Mouse (Mus musculus) liver, embryonic 12.5 days (tissue): ENCODE data around the gene Xrcc5. TPM values are rescaled to one million over a fixed set of nuclear protein-coding genes. Genes with fewer than 3 reads are reported as not detected.

Source experiments
- ATAC-seq: fragments of 200-750 bp; cut with Nextera tagmentation; 2 replicates; pipeline ENCODE4 v1.8.0; 2017; ENCODE audit warnings: moderate number of reproducible peaks, mild to moderate bottlenecking, moderate library complexity
- H3K27ac ChIP-seq: fragments of 300-500 bp; sonication (generic); 2 replicates; pipeline ENCODE4 v1.5.1; 2016; ENCODE audit warnings: mild to moderate bottlenecking
- H3K27me3 ChIP-seq: fragments of 300-500 bp; sonication (generic); replicated peaks from 2 replicates; pipeline ENCODE4 v1.6.1; 2016; ENCODE audit warnings: mild to moderate bottlenecking, moderate library complexity
- H3K36me3 ChIP-seq: fragments of 300-500 bp; sonication (generic); 2 replicates; pipeline ENCODE4 v1.6.1; 2016; ENCODE audit warnings: mild to moderate bottlenecking, moderate library complexity
- H3K4me1 ChIP-seq: fragments of 300-500 bp; sonication (generic); 2 replicates; pipeline ENCODE4 v1.6.1; 2016
- H3K4me2 ChIP-seq: fragments of 300-500 bp; sonication (generic); 2 replicates; pipeline ENCODE4 v1.6.1; 2016; ENCODE audit warnings: mild to moderate bottlenecking, moderate library complexity
- H3K4me3 ChIP-seq: fragments of 300-500 bp; sonication (generic); 2 replicates; pipeline ENCODE4 v1.5.1; 2016; ENCODE audit warnings: mild to moderate bottlenecking, moderate library complexity
- H3K9ac ChIP-seq: fragments of 300-500 bp; sonication (generic); 2 replicates; pipeline ENCODE4 v1.6.1; 2016; ENCODE audit warnings: mild to moderate bottlenecking, moderate library complexity
- H3K9me3 ChIP-seq: fragments of 300-500 bp; sonication (generic); replicated peaks from 2 replicates; pipeline ENCODE4 v1.6.1; 2016; ENCODE audit warnings: mild to moderate bottlenecking, moderate library complexity
- WGBS: fragments of 180-500 bp; shearing (Covaris S2); methylation state at CpG from one replicate; pipeline ENCODE4 v1.1.7; 2016; ENCODE audit not compliant: insufficient replicate concordance; 5-methylcytosine and 5-hydroxymethylcytosine counted together
- polyA plus RNA-seq: library from polyadenylated mRNA; unstranded; fragments of >200 nt; fragmentation: Nextera tagmentation; extraction: Ambion mirVana; gene quantifications from 2 replicates; pipeline ENCODE4 v1.2.1, GENCODE M21; 2016

Gene Xrcc5
- polyA plus RNA-seq, 1 experiment from 2014 or later = 27.9 TPM

DNA sequence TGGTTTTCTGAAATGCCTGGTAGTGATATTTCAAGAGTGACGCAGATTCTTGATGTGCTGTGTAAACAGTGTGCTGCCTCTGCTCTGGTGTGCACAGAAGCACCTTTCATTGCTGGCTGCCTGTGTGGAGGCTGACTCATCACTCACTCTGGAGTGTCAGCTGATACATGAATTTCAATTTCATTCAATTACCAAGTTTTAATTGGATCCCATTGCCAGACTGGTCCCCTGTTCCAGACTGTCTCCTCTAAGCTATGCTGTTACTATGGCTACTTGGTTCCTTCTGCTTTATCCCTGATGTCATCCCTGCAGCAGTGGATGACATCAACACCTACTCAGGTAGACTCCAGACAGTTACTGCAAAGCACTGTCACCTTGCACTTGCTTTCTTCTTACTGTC is 65.3 kb downstream of the Xrcc5 start:
- no peak overlapping the region for H3K9ac ChIP-seq
- no peak overlapping the region for H3K4me3 ChIP-seq
- WGBS = 71% methylated on average over 1 of the region's 1 CpGs
- ATAC-seq = no peak
- H3K36me3 ChIP-seq = peaks cover 21% of the 10 kb centered on the region
- H3K4me2 ChIP-seq = no peak overlapping the region
- no peaks in the 10 kb centered on the region for H3K4me1 ChIP-seq
- H3K9me3 ChIP-seq = no peaks in the 10 kb centered on the region
- no peaks in the 10 kb centered on the region for H3K27me3 ChIP-seq
- H3K27ac ChIP-seq = no peak overlapping the region

DNA sequence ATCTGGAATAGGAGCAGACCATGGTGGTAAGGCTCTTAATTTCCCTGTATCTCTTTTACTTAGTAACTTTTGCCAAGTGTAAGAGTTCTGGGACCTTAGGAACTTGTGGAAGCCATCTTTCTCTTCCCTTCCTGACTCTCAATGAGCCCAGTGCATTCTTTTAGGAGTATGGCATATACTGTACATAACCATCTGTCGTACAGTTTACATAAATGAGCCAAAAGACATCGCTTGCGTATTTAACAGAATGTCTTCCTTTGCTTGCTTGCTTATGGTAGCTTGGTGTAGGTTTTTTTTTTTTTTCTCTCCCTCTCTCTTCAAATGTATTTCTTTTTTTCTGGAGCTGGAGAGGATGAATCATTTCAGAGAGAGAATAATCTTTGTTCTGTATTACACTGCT is 65.7 kb downstream of the Xrcc5 start:
- peaks cover 21% of the 10 kb centered on the region for H3K36me3 ChIP-seq
- H3K4me2 ChIP-seq = no peak overlapping the region
- 88% methylated on average over 3 of the region's 3 CpGs for WGBS
- H3K4me1 ChIP-seq = no peaks in the 10 kb centered on the region
- no peak overlapping the region for H3K27ac ChIP-seq
- no peak overlapping the region for H3K4me3 ChIP-seq
- H3K9me3 ChIP-seq = no peaks in the 10 kb centered on the region
- no peak for ATAC-seq
- no peak overlapping the region for H3K9ac ChIP-seq
- no peaks in the 10 kb centered on the region for H3K27me3 ChIP-seq

GRCm38 (mm10) chr1:72373648-72374047 is 66.4 kb downstream of the Xrcc5 start:
- no peak overlapping the region for H3K4me3 ChIP-seq
- H3K9ac ChIP-seq = no peak overlapping the region
- H3K4me1 ChIP-seq = no peaks in the 10 kb centered on the region
- H3K4me2 ChIP-seq = no peak overlapping the region
- H3K9me3 ChIP-seq = no peaks in the 10 kb centered on the region
- H3K27ac ChIP-seq = no peak overlapping the region
- ATAC-seq = no peak
- no peaks in the 10 kb centered on the region for H3K27me3 ChIP-seq
- H3K36me3 ChIP-seq = peaks cover 25% of the 10 kb centered on the region
- 74% methylated on average over 6 of the region's 6 CpGs for WGBS

GRCm38 (mm10) chr1:72374049-72374448 is 66.8 kb downstream of the Xrcc5 start:
- WGBS = 78% methylated on average over 4 of the region's 4 CpGs
- Histone ChIP-seq H3K4me1 (no peaks in the 10 kb centered on the region), H3K27me3 (no peaks in the 10 kb centered on the region), H3K36me3 (peaks cover 25% of the 10 kb centered on the region), H3K27ac (no peak overlapping the region), H3K4me2 (no peak overlapping the region), H3K4me3 (no peak overlapping the region), H3K9me3 (no peaks in the 10 kb centered on the region), H3K9ac (no peak overlapping the region)
- ATAC-seq = no peak

- Histone ChIP-seq H3K4me3 (no peak overlapping the region), H3K9me3 (no peaks in the 10 kb centered on the region), H3K4me1 (no peaks in the 10 kb centered on the region), H3K36me3 (peaks cover 15% of the 10 kb centered on the region), H3K9ac (no peak overlapping the region), H3K4me2 (no peak overlapping the region), H3K27ac (no peak overlapping the region), H3K27me3 (no peaks in the 10 kb centered on the region)
- ATAC-seq = no peak
- 88% methylated on average over 4 of the region's 4 CpGs for WGBS
Observed at GRCm38 (mm10) chr1:72378151-72378550, 70.9 kb downstream of the Xrcc5 start.

DNA sequence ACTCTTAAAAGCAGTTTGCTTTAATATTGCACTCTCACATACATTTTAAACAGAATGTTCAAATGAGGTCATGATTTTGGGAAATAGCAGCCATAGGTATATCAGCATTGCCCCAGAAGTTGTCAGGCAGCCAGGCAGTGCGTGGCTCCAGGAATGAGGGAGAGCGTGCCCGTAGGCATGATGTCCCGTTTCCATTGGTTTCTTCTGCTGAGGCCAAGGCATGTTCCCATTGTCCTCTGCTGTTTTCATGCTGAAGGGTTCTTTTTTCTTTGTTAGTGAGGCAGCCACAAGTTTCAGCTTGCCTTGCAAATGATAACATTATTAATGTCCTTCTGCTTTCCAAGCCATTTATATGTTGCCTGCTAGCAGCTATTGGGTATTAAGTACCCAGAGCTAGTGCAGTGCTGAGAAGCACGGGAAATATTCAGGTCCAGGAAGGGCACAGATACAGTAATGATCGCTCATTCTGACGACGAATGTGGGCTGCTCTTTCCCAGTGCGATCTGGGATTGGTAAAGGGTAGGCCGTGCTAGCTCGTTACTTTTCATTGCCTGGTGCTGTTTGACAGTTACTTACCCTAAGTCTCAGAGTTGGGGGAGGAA is 72.6 kb downstream of the Xrcc5 start:
- Histone ChIP-seq H3K27ac (no peak overlapping the region), H3K4me3 (no peak overlapping the region), H3K4me1 (no peaks in the 10 kb centered on the region), H3K9ac (no peak overlapping the region), H3K9me3 (no peaks in the 10 kb centered on the region), H3K36me3 (peaks cover 26% of the 10 kb centered on the region), H3K27me3 (no peaks in the 10 kb centered on the region), H3K4me2 (no peak overlapping the region)
- no peak for ATAC-seq
- WGBS = 90% methylated on average over 11 of the region's 11 CpGs

DNA sequence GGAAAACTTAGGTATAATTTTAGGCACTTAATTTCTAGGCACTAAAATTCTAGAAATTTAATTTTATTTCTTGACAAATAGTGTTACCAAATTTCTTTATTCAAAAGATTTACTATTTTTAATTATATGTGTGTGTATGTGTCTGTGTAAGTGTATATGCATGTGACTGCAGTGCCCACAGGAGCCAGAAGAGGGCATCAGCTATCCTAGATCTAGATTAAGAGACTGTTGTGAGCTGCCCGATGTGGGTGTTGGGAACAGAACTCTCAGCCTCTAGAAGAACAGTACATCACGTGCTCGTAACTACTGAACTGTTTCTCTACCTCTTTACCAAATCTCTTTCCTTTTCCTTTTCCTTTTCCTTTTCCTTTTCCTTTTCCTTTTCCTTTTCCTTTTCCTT is 73.3 kb downstream of the Xrcc5 start:
- peaks cover 29% of the 10 kb centered on the region for H3K36me3 ChIP-seq
- H3K4me3 ChIP-seq = no peak overlapping the region
- H3K9ac ChIP-seq = no peak overlapping the region
- H3K27me3 ChIP-seq = no peaks in the 10 kb centered on the region
- no peak for ATAC-seq
- no peak overlapping the region for H3K27ac ChIP-seq
- WGBS = 91% methylated on average over 3 of the region's 3 CpGs
- no peaks in the 10 kb centered on the region for H3K4me1 ChIP-seq
- H3K9me3 ChIP-seq = no peaks in the 10 kb centered on the region
- H3K4me2 ChIP-seq = no peak overlapping the region

DNA sequence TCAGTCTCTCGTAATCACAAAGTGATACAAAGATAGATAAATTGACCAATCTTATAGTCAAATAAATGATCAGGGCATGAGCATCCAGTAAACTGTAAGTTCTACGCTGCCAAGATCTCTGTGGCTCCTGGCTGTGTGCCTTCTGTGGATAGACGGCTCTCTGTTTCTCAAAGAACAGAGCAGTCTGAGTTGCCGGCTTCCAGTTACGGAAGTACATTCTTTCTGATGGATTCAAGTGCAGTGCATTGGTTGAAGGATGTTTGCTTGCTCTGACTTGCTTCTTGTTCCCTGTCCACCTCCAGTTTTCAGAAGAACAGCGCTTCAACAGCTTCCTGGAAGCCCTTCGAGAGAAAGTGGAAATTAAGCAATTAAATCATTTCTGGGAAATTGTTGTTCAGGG is 75.8 kb downstream of the Xrcc5 start:
- H3K9me3 ChIP-seq = no peaks in the 10 kb centered on the region
- H3K4me1 ChIP-seq = no peaks in the 10 kb centered on the region
- WGBS = 86% methylated on average over 7 of the region's 7 CpGs
- no peak overlapping the region for H3K9ac ChIP-seq
- H3K36me3 ChIP-seq = peaks cover 37% of the 10 kb centered on the region
- H3K4me2 ChIP-seq = no peak overlapping the region
- no peaks in the 10 kb centered on the region for H3K27me3 ChIP-seq
- H3K27ac ChIP-seq = no peak overlapping the region
- no peak for ATAC-seq
- H3K4me3 ChIP-seq = no peak overlapping the region

- WGBS = 78% methylated on average over 5 of the region's 5 CpGs
- Histone ChIP-seq H3K4me1 (no peaks in the 10 kb centered on the region), H3K9ac (no peak overlapping the region)
Observed at GRCm38 (mm10) chr1:72383651-72384050, 76.4 kb downstream of the Xrcc5 start.

GRCm38 (mm10) chr1:72390420-72390819 is 83.2 kb downstream of the Xrcc5 start:
- no peak overlapping the region for H3K27ac ChIP-seq
- no peak overlapping the region for H3K4me3 ChIP-seq
- ATAC-seq = no peak
- no peaks in the 10 kb centered on the region for H3K4me1 ChIP-seq
- no peaks in the 10 kb centered on the region for H3K9me3 ChIP-seq
- H3K36me3 ChIP-seq = peaks cover 15% of the 10 kb centered on the region
- no peaks in the 10 kb centered on the region for H3K27me3 ChIP-seq
- no peak overlapping the region for H3K9ac ChIP-seq
- no peak overlapping the region for H3K4me2 ChIP-seq
- 83% methylated on average over 4 of the region's 4 CpGs for WGBS

More at GRCm38 (mm10) chr1:72383651-72384050, 76.4 kb downstream of the Xrcc5 start:
- ATAC-seq = no peak
- Histone ChIP-seq H3K4me3 (no peak overlapping the region), H3K27me3 (no peaks in the 10 kb centered on the region), H3K27ac (no peak overlapping the region), H3K4me2 (no peak overlapping the region), H3K36me3 (peaks cover 33% of the 10 kb centered on the region), H3K9me3 (no peaks in the 10 kb centered on the region)

GRCm38 (mm10) chr1:72399720-72400401 is 92.6 kb downstream of the Xrcc5 start:
- peaks cover 16% of the 10 kb centered on the region for H3K36me3 ChIP-seq
- no peak overlapping the region for H3K27ac ChIP-seq
- no peak overlapping the region for H3K4me3 ChIP-seq
- no peak overlapping the region for H3K9ac ChIP-seq
- 74% methylated on average over 8 of the region's 8 CpGs for WGBS
- no peaks in the 10 kb centered on the region for H3K9me3 ChIP-seq
- no peak for ATAC-seq
- no peaks in the 10 kb centered on the region for H3K27me3 ChIP-seq
- no peaks in the 10 kb centered on the region for H3K4me1 ChIP-seq
- H3K4me2 ChIP-seq = no peak overlapping the region

- no peak for ATAC-seq
- H3K9me3 ChIP-seq = no peaks in the 10 kb centered on the region
- H3K4me2 ChIP-seq = no peak overlapping the region
- H3K27ac ChIP-seq = no peak overlapping the region
- H3K4me3 ChIP-seq = no peak overlapping the region
- no peak overlapping the region for H3K9ac ChIP-seq
- peaks cover 10% of the 10 kb centered on the region; the same call in 1 of the 2 replicates for H3K36me3 ChIP-seq
- no peaks in the 10 kb centered on the region for H3K27me3 ChIP-seq
- no peaks in the 10 kb centered on the region for H3K4me1 ChIP-seq
- 71% methylated on average over 9 of the region's 9 CpGs for WGBS
Observed at GRCm38 (mm10) chr1:72400616-72401015, 93.4 kb downstream of the Xrcc5 start.
